Mouse (Mus musculus): ENCODE results near the gene Tex19.1.

DNA sequence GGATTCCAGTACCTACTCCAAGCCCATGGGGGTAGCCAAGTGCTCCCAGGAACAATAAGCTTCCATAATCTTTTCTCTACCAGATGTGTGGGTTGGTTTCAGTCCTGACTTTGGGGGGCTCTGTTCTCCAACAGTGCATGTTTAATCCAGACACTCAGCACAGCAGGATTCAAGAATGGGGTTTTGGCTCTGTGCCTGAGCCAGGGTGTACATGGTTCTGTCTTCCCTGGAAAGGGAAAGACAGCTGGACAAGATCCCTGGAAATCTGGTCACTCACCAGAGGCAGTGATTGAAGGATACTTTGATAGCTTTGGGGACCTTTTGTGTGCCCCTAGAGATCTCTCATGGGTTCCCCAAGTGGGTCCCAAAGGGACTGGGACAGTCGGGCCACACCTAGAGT lies 34.3 kb upstream of the Tex19.1 start:
- TF ChIP-seq EP300 (IDR thresholded peaks at IDR 0.05) = no peak
- no peak for TF ChIP-seq CTCF (IDR thresholded peaks at IDR 0.05)
